Mouse (Mus musculus): ENCODE results near the gene Ccdc185. TPM values are rescaled to one million over a fixed set of nuclear protein-coding genes. Genes with fewer than 3 reads are reported as not detected.

Ccdc185 gene
- polyA plus RNA-seq, 1 experiment = not detected

DNA sequence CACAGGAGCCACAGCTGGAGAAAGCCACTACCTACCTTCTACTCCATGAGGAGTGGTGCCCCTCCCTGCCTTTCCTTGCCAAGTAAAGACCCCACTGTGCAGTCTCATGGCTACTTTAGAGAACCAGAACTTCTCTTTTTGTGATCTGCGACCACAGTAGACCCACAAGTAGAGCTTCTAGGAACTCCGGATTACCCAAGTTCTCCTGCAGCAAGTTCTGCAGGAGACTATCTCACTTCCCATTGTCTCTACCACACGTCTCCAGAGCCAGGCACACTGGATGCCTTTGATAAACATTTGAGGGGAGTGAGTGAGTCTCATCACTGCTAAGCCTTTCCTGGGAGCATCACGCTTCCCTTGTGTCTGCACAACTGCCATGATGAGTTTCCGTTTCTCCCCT, 5.9 kb upstream of the Ccdc185 start:
- TF ChIP-seq TAL1 (IDR thresholded peaks at IDR 0.05; ENCODE audit: low read length) (no peak), GATA1 (IDR thresholded peaks at IDR 0.05; ENCODE audit: low read length) (no peak)

DNA sequence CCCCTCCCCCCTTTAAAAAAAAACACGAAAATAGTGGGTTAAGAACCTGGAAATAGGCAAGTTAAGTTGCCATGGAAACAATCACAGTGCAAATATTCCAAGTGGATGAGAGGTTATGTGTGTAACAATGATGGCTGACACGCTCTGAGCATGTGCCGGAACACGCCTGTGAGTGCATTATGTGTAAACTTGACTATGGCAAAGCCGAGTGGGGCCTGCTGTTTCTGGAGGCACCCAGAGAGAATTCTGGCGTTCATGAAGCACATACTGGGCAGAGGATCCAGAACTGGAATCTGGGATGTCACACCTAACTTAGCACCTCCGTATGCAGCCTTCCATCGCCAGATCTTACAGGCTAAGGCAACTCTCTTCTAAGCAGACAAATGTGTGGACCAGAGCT, 4.7 kb upstream of the Ccdc185 start:
- no peak overlapping the region for H3K4me3 ChIP-seq (replicated peaks)
- no peaks in the 10 kb centered on the region for H3K4me1 ChIP-seq (ENCODE audit: control insufficient read depth)
- TF ChIP-seq GATA1 (IDR thresholded peaks at IDR 0.05; ENCODE audit: low read length) = no peak
- no peak for TF ChIP-seq TAL1 (IDR thresholded peaks at IDR 0.05; ENCODE audit: low read length)
- no peaks in the 10 kb centered on the region for H3K27me3 ChIP-seq (ENCODE audit: control insufficient read depth)
- no peaks in the 10 kb centered on the region for H3K36me3 ChIP-seq (ENCODE audit: control insufficient read depth)
- H3K9me3 ChIP-seq (ENCODE audit: control insufficient read depth, low read length) = no peaks in the 10 kb centered on the region; the same call in 1 of the 2 replicates

More for the DNA sequence above, 5.9 kb upstream of the Ccdc185 start:
- H3K4me1 ChIP-seq (ENCODE audit: control insufficient read depth) = no peaks in the 10 kb centered on the region
- H3K4me3 ChIP-seq (replicated peaks) = no peak overlapping the region
- no peaks in the 10 kb centered on the region for H3K27me3 ChIP-seq (ENCODE audit: control insufficient read depth)
- no peaks in the 10 kb centered on the region for H3K36me3 ChIP-seq (ENCODE audit: control insufficient read depth)
- no peaks in the 10 kb centered on the region for H3K9me3 ChIP-seq (ENCODE audit: control insufficient read depth, low read length)

DNA sequence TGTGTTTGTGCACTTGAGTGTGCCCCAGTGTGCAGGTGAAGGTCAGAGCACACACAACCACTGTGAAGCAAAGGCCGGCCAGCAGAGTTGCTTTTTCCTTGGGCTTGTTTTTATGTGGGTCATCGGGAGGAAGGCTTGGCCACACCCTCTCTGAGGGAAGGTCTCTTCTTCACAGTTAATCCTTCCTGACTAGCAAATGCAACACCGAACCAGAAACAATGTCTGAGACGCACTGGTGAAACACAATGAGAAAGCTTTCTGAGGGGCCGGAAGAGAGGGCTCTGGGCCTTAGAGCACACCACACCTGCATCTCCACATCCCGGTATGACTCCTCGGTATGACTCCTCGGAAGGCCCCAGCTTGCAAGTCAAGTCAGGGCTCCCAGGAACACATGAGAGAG, 2.3 kb upstream of the Ccdc185 start:
- no peaks in the 10 kb centered on the region for H3K27me3 ChIP-seq (ENCODE audit: control insufficient read depth)
- H3K36me3 ChIP-seq (ENCODE audit: control insufficient read depth) = no peaks in the 10 kb centered on the region
- H3K9me3 ChIP-seq (ENCODE audit: control insufficient read depth, low read length) = no peaks in the 10 kb centered on the region; the same call in 1 of the 2 replicates
- no peak overlapping the region for H3K4me3 ChIP-seq (replicated peaks)
- TF ChIP-seq GATA1 (IDR thresholded peaks at IDR 0.05; ENCODE audit: low read length) (no peak), TAL1 (IDR thresholded peaks at IDR 0.05; ENCODE audit: low read length) (no peak)
- no peaks in the 10 kb centered on the region for H3K4me1 ChIP-seq (ENCODE audit: control insufficient read depth)

- Histone ChIP-seq H3K9me3 (ENCODE audit: control insufficient read depth, low read length) (no peaks in the 10 kb centered on the region; the same call in 1 of the 2 replicates), H3K4me1 (ENCODE audit: control insufficient read depth) (no peaks in the 10 kb centered on the region), H3K36me3 (ENCODE audit: control insufficient read depth) (no peaks in the 10 kb centered on the region), H3K4me3 (replicated peaks) (no peak overlapping the region), H3K27me3 (ENCODE audit: control insufficient read depth) (no peaks in the 10 kb centered on the region)
- TF ChIP-seq GATA1 (IDR thresholded peaks at IDR 0.05; ENCODE audit: low read length) (no peak), TAL1 (IDR thresholded peaks at IDR 0.05; ENCODE audit: low read length) (no peak)
Measured at GRCm38 (mm10) chr1:182747834-182748233, 1.1 kb downstream of the Ccdc185 start.

DNA sequence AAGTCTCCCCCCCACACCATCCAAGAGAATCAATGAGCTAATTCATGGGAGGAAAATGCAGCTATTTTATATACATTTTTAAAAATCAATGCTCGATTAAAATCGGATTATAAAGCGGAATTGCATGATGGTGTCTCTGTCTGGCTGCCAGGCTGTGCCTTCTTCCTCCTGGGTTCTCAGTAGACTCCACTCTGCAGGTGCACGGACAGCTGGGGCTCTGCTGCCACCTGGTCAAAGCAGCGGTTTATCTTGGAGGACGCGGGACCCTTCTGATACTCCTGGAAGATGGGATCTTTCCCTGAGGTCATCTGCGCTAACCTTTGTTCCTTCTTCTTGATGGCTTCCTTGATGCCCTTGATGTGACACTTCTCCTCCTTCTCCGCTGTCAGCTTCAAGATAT, 1.9 kb downstream of the Ccdc185 start:
- Histone ChIP-seq H3K36me3 (ENCODE audit: control insufficient read depth) (no peaks in the 10 kb centered on the region), H3K4me1 (ENCODE audit: control insufficient read depth) (no peaks in the 10 kb centered on the region), H3K27me3 (ENCODE audit: control insufficient read depth) (no peaks in the 10 kb centered on the region), H3K9me3 (ENCODE audit: control insufficient read depth, low read length) (no peaks in the 10 kb centered on the region; the same call in 1 of the 2 replicates), H3K4me3 (replicated peaks) (no peak overlapping the region)
- no peak for TF ChIP-seq TAL1 (IDR thresholded peaks at IDR 0.05; ENCODE audit: low read length)
- no peak for TF ChIP-seq GATA1 (IDR thresholded peaks at IDR 0.05; ENCODE audit: low read length)

DNA sequence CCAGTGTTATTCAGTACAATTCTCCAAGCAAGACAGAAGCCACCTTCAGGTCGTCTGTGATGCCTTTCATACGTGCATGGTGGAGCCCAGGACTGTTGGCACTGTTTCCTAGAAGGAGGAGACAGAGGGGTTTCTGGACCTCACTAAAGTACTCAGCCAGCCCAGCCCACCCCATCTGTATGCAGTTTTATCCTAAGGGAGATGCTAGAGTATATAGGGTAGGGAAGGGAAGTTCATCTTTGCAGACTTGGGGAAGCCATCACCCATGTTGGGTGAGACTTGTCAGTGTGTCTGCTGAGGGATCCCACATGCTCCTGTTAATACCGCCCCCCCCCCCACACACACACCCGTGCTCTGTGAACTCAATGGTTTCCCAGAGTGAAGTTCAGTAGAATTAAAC, 13.1 kb downstream of the Ccdc185 start:
- no peak for TF ChIP-seq TAL1 (IDR thresholded peaks at IDR 0.05; ENCODE audit: low read length)
- no peak for TF ChIP-seq GATA1 (IDR thresholded peaks at IDR 0.05; ENCODE audit: low read length)
- Histone ChIP-seq H3K9me3 (ENCODE audit: control insufficient read depth, low read length) (no peaks in the 10 kb centered on the region), H3K4me3 (replicated peaks) (no peak overlapping the region), H3K4me1 (ENCODE audit: control insufficient read depth) (no peaks in the 10 kb centered on the region), H3K36me3 (ENCODE audit: control insufficient read depth) (no peaks in the 10 kb centered on the region), H3K27me3 (ENCODE audit: control insufficient read depth) (no peaks in the 10 kb centered on the region)

GRCm38 (mm10) chr1:182732695-182733094, 16.3 kb downstream of the Ccdc185 start:
- Histone ChIP-seq H3K4me3 (replicated peaks) (no peak overlapping the region), H3K9me3 (ENCODE audit: control insufficient read depth, low read length) (no peaks in the 10 kb centered on the region), H3K4me1 (ENCODE audit: control insufficient read depth) (no peaks in the 10 kb centered on the region), H3K27me3 (ENCODE audit: control insufficient read depth) (no peaks in the 10 kb centered on the region), H3K36me3 (ENCODE audit: control insufficient read depth) (no peaks in the 10 kb centered on the region)
- no peak for TF ChIP-seq GATA1 (IDR thresholded peaks at IDR 0.05; ENCODE audit: low read length)
- no peak for TF ChIP-seq TAL1 (IDR thresholded peaks at IDR 0.05; ENCODE audit: low read length)

DNA sequence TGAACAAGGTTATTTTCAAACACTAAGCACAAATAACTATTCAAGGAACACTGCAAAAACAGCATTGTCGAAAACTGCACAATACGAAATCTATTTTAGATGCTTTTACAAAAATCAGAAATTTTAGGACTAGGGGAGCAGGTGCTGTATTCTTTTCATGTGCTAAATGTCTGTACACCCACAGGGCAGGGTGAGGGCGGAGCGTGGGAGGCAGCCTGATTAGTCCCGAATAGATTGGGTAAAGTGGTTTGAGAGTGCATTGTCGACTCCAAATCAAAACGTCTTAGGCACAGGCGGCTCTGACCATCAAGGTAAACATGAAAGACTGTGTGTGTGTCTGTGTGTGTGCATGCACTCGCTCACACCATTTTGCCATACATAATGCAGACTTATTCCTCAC, 20.0 kb downstream of the Ccdc185 start:
- Histone ChIP-seq H3K36me3 (ENCODE audit: control insufficient read depth) (no peaks in the 10 kb centered on the region), H3K4me3 (replicated peaks) (no peak overlapping the region), H3K4me1 (ENCODE audit: control insufficient read depth) (no peaks in the 10 kb centered on the region), H3K9me3 (ENCODE audit: control insufficient read depth, low read length) (no peaks in the 10 kb centered on the region), H3K27me3 (ENCODE audit: control insufficient read depth) (no peaks in the 10 kb centered on the region)
- TF ChIP-seq TAL1 (IDR thresholded peaks at IDR 0.05; ENCODE audit: low read length) (no peak), GATA1 (IDR thresholded peaks at IDR 0.05; ENCODE audit: low read length) (no peak)

DNA sequence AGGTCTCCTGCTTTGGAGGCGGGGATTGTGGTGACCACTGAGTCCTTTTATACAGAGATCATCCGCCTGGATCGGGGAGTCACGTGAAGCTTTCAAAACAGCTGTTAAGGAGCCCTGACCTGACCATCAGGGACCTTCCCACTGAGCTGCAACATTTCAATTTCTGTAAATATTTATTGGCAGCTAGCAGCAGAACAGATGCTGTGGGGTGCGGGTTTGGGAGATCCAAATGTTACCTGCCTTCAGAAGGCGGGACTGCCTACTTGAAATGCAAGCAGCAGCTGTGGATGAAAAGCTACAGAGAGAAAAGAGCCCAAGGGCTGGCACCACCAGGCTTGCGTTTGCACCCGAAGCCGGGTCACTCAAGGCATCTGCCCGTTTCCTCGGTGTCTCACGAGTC, 21.4 kb downstream of the Ccdc185 start:
- TF ChIP-seq GATA1 (IDR thresholded peaks at IDR 0.05; ENCODE audit: low read length) (no peak), TAL1 (IDR thresholded peaks at IDR 0.05; ENCODE audit: low read length) (no peak)
- H3K27me3 ChIP-seq (ENCODE audit: control insufficient read depth) = no peaks in the 10 kb centered on the region
- no peak overlapping the region for H3K4me3 ChIP-seq (replicated peaks)
- H3K36me3 ChIP-seq (ENCODE audit: control insufficient read depth) = no peaks in the 10 kb centered on the region
- no peaks in the 10 kb centered on the region for H3K9me3 ChIP-seq (ENCODE audit: control insufficient read depth, low read length)
- no peaks in the 10 kb centered on the region for H3K4me1 ChIP-seq (ENCODE audit: control insufficient read depth)

All from erythroblast, embryonic 14.5 days (primary cell).